Mouse (Mus musculus): Measurements from ENCODE around the gene Bex6.

DNA sequence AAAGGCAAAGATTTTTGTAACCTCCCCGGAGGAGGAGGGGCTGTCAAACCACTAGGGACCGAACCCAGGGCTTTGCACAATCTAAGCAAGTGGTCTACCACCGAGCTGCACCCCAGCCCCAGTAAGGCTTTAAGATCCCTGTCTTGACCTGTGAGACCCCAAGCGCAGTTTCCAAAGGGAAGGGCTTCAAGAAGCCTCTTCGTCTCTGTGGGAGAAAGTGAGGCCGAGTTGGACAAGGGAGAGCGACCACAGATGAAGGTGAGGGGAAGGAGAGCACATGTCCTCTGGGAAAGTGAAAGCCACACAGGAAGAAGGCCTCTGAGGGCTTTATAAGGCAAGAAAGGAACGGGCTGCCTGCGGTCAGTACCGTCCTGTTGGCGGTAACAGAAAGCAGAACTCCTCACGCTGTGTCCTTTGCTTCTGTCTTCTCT lies 10.4 kb downstream of the Bex6 start:
- TF ChIP-seq POLR2A (IDR thresholded peaks at IDR 0.05; ENCODE audit: borderline replicate concordance, insufficient read depth, low read length) (no peak), CTCF (IDR thresholded peaks at IDR 0.05; ENCODE audit: borderline replicate concordance, insufficient read depth, low read depth, low read length) (no peak)
